In genomic region chr14:76414862-76415780, GRCm38 (mm10) we compare ENCODE assay signal across 8 mouse cellular contexts. TPM values are rescaled to one million over a fixed set of nuclear protein-coding genes. Genes with fewer than 3 reads are reported as not detected.
DNase-seq lines count a peak whose midpoint lies in the region; ATAC-seq and TF ChIP-seq lines count a peak whose summit lies in the region.

Tsc22d1 (plus strand) TSS chr14:76414961.

- no peaks in the 10 kb centered on the region for H3K36me3 ChIP-seq in CH12.LX (replicated peaks in 1 of 2; ENCODE audit: control insufficient read depth in 1 of 2, insufficient read depth in 1 of 2, low read length in 1 of 2)
- peaks cover 18% of the 10 kb centered on the region for H3K36me3 ChIP-seq in embryonic facial prominence, embryonic 15.5 days
- H3K36me3 ChIP-seq in liver, embryonic 11.5 days (ENCODE audit: control insufficient read depth, insufficient read depth, low read length), result peaks cover 15% of the 10 kb centered on the region; the same call in 1 of the 2 replicates
- H3K36me3 ChIP-seq in neural tube, embryonic 14.5 days (ENCODE audit: control insufficient read depth, insufficient read depth, low read length), result peaks cover 11% of the 10 kb centered on the region

- H3K27me3 ChIP-seq in CH12.LX (replicated peaks), result no peaks in the 10 kb centered on the region
- H3K27me3 ChIP-seq in embryonic facial prominence, embryonic 15.5 days, result no peaks in the 10 kb centered on the region
- H3K27me3 ChIP-seq in liver, embryonic 11.5 days (replicated peaks; ENCODE audit: control insufficient read depth, insufficient read depth, low read length), result 0 out of 2 replicates have a peak, but pooled peaks cover 2% of the 10 kb centered on the region
- no peaks in the 10 kb centered on the region; the same call in 1 of the 2 replicates for H3K27me3 ChIP-seq in neural tube, embryonic 14.5 days (ENCODE audit: control insufficient read depth, insufficient read depth, low read length)

- under 1% methylated on average over 89 of the region's 128 CpGs for WGBS in embryonic facial prominence, embryonic 15.5 days
- under 1% methylated on average over 99 of the region's 128 CpGs for WGBS in liver, embryonic 11.5 days
- under 1% methylated on average over 54 of the region's 128 CpGs for WGBS in neural tube, embryonic 14.5 days

- no peak for TF ChIP-seq EP300 in CH12.LX (IDR thresholded peaks at IDR 0.05; ENCODE audit: low read length)

- TF ChIP-seq CTCF in CH12.LX (conservative IDR thresholded peaks at IDR 0.05 in 1 of 2, IDR thresholded peaks at IDR 0.05 in 1 of 2; ENCODE audit: low read depth in 2 of 2, low read length in 2 of 2), result no peak

- no peak within 1 kb of the TSS for H3K4me2 ChIP-seq in CH12.LX (ENCODE audit: insufficient read depth, low read depth, poor library complexity, severe bottlenecking)
- H3K4me2 ChIP-seq in embryonic facial prominence, embryonic 15.5 days (replicated peaks), result peak within 1 kb of the TSS; percentile 88
- H3K4me2 ChIP-seq in liver, embryonic 11.5 days, result peak within 1 kb of the TSS; percentile 93
- H3K4me2 ChIP-seq in neural tube, embryonic 14.5 days (ENCODE audit: low read depth, low read length), result peak within 1 kb of the TSS; percentile 94

- no peak for DNase-seq in CH12.LX (ENCODE audit: extremely low read depth)
- peak; percentile 8 for DNase-seq in ZHBTc4 (ENCODE audit: low read depth, low spot score)
- no peak for DNase-seq in heart, adult 8-10 months (ENCODE audit: low spot score)
- DNase-seq in kidney, adult 9 months, result peak; percentile 16
- peak; percentile 54 for DNase-seq in liver, embryonic 11.5 days (ENCODE audit: low spot score)
- no peak for DNase-seq in c-Kit-positive CD71-positive TER-119-positive erythroid progenitor cells, embryonic 14.5 days (ENCODE audit: low spot score)

- TF ChIP-seq RAD21 in CH12.LX (IDR thresholded peaks at IDR 0.05; ENCODE audit: low read depth, low read length), result no peak

- H3K4me3 ChIP-seq in CH12.LX (replicated peaks in 1 of 3; ENCODE audit: low read depth in 2 of 3, low read length in 2 of 3, poor library complexity in 1 of 3), result peak within 1 kb of the TSS in 2 of 3 experiments; percentile 5 to 44
- peak within 1 kb of the TSS; percentile 89 for H3K4me3 ChIP-seq in embryonic facial prominence, embryonic 15.5 days (replicated peaks)
- peak within 1 kb of the TSS; percentile 86 for H3K4me3 ChIP-seq in liver, embryonic 11.5 days (ENCODE audit: low read depth, low read length)
- H3K4me3 ChIP-seq in neural tube, embryonic 14.5 days (ENCODE audit: low read depth, low read length), result peak within 1 kb of the TSS; percentile 95

- H3K79me2 ChIP-seq in CH12.LX (replicated peaks; ENCODE audit: control insufficient read depth, extremely low read depth, insufficient read depth, poor library complexity, severe bottlenecking), result no peaks in the 10 kb centered on the region

- in situ Hi-C loops in CH12.LX (cut with MboI; ENCODE audit: low pct_ligation_motif_present, low pct_unique_long_range_greater_than_20kb, low sequenced_read_pairs), result no loop called here

- dilution Hi-C loops in CH12.LX (cut with MboI; ENCODE audit: extremely low pct_ligation_motif_present, extremely low pct_unique_long_range_greater_than_20kb, low sequenced_read_pairs), result no loop called here

- peaks cover 16% of the 10 kb centered on the region for H3K9me3 ChIP-seq in CH12.LX (replicated peaks; ENCODE audit: low read length)
- no peaks in the 10 kb centered on the region for H3K9me3 ChIP-seq in embryonic facial prominence, embryonic 15.5 days (replicated peaks)
- H3K9me3 ChIP-seq in liver, embryonic 11.5 days (ENCODE audit: control insufficient read depth, low read length), result no peaks in the 10 kb centered on the region
- H3K9me3 ChIP-seq in neural tube, embryonic 14.5 days (ENCODE audit: control insufficient read depth, low read length), result no peaks in the 10 kb centered on the region

- no peak for TF ChIP-seq POLR2A in CH12.LX (IDR thresholded peaks at IDR 0.05; ENCODE audit: low read depth, low read length)

- no peak within 1 kb of the TSS for H3K27ac ChIP-seq in CH12.LX (ENCODE audit: insufficient read depth, low read depth)
- H3K27ac ChIP-seq in embryonic facial prominence, embryonic 15.5 days (replicated peaks), result peak within 1 kb of the TSS; percentile 98
- peak within 1 kb of the TSS; percentile 95 for H3K27ac ChIP-seq in liver, embryonic 11.5 days (ENCODE audit: low read depth, low read length)
- peak within 1 kb of the TSS; percentile 100 for H3K27ac ChIP-seq in neural tube, embryonic 14.5 days (ENCODE audit: low read depth, low read length)

- no peak within 1 kb of the TSS for H3K9ac ChIP-seq in CH12.LX (ENCODE audit: insufficient read depth, low read depth)
- H3K9ac ChIP-seq in embryonic facial prominence, embryonic 15.5 days, result peak within 1 kb of the TSS; percentile 97
- H3K9ac ChIP-seq in liver, embryonic 11.5 days (ENCODE audit: low read depth, low read length), result peak within 1 kb of the TSS; percentile 89
- H3K9ac ChIP-seq in neural tube, embryonic 14.5 days (replicated peaks; ENCODE audit: low read depth, low read length), result peak within 1 kb of the TSS; percentile 98

- no peaks in the 10 kb centered on the region; a peak in 1 of 4 replicates for H3K4me1 ChIP-seq in CH12.LX (ENCODE audit: control insufficient read depth in 1 of 2, insufficient read depth in 2 of 2)
- peaks cover 43% of the 10 kb centered on the region for H3K4me1 ChIP-seq in embryonic facial prominence, embryonic 15.5 days
- peaks cover 21% of the 10 kb centered on the region for H3K4me1 ChIP-seq in liver, embryonic 11.5 days (replicated peaks; ENCODE audit: control insufficient read depth, insufficient read depth, low read length)
- peaks cover 37% of the 10 kb centered on the region for H3K4me1 ChIP-seq in neural tube, embryonic 14.5 days (ENCODE audit: control insufficient read depth, insufficient read depth, low read length)

- ATAC-seq in embryonic facial prominence, embryonic 15.5 days (ENCODE audit: insufficient number of reproducible peaks, low FRiP score, low TSS enrichment, low read depth), result peak; percentile 3; the same call in 1 of the 2 replicates
- peak; percentile 21 for ATAC-seq in liver, embryonic 11.5 days (replicated peaks; ENCODE audit: low FRiP score)
- ATAC-seq in neural tube, embryonic 14.5 days (ENCODE audit: low read depth), result peak; percentile 51

TF ChIP-seq in CH12.LX, 34 proteins besides CTCF, POLR2A, EP300 and RAD21:
- TF ChIP-seq ZC3H11A (IDR thresholded peaks at IDR 0.05; ENCODE audit: low read depth, low read length) (no peak), MAFK (IDR thresholded peaks at IDR 0.05; ENCODE audit: insufficient replicate concordance, low read length) (no peak), USF2 (conservative IDR thresholded peaks at IDR 0.05; ENCODE audit: low read depth, low read length) (no peak), MEF2A (IDR thresholded peaks at IDR 0.05; ENCODE audit: borderline replicate concordance, low read depth, low read length) (no peak), UBTF (IDR thresholded peaks at IDR 0.05; ENCODE audit: low read depth, low read length) (no peak), SIN3A (IDR thresholded peaks at IDR 0.05; ENCODE audit: low read length) (no peak), TCF12 (IDR thresholded peaks at IDR 0.05; ENCODE audit: low read depth, low read length) (no peak), CHD1 (IDR thresholded peaks at IDR 0.05; ENCODE audit: low read depth, low read length) (no peak), MAX (IDR thresholded peaks at IDR 0.05; ENCODE audit: low read length) (no peak), IRF4 (IDR thresholded peaks at IDR 0.05; ENCODE audit: low read depth, low read length) (no peak), POLR2AphosphoS2 (IDR thresholded peaks at IDR 0.05; ENCODE audit: low read depth, low read length) (no peak), GABPA (IDR thresholded peaks at IDR 0.05; ENCODE audit: insufficient replicate concordance, low read depth, low read length) (no peak), MYC (IDR thresholded peaks at IDR 0.05; ENCODE audit: low read depth, low read length) (no peak), USF1 (IDR thresholded peaks at IDR 0.05; ENCODE audit: low read depth, low read length) (no peak)

RNA-seq across cellular contexts. Expression of gene Tsc22d1, which starts in this region (rescaled TPM):
- total RNA-seq in CH12.LX (2012; rRNA removed), result 0.25 TPM in 2 replicates
- 0.89 and 1.3 TPM in 2 replicates for total RNA-seq in CH12.LX (2014; rRNA removed)
- polyA plus RNA-seq in CH12.LX (2012; ENCODE audit: insufficient read length, low read depth), result 0.69 and 0.93 TPM in 2 replicates
- polyA plus RNA-seq in embryonic facial prominence, embryonic 15.5 days (2015; fragmentation: Nextera tagmentation; extraction: Ambion mirVana), result 465 and 514 TPM in 2 replicates
- 100 to 1,000 TPM; 338 to 435 (median 378) TPM for total RNA-seq in heart, adult 8-10 months (2022)
- 296 TPM in 2 replicates for polyA plus RNA-seq in liver, embryonic 11.5 days (2014; fragmentation: Nextera tagmentation; extraction: Ambion mirVana)
- polyA plus RNA-seq in neural tube, embryonic 14.5 days (2014; fragmentation: Nextera tagmentation; extraction: Ambion mirVana), result 885 and 965 TPM in 2 replicates

Comparison
In these comparisons a context has a peak if more than half of its experiments do, and no peak if none do; other contexts are left out.
1. RNA of gene Tsc22d1 (total RNA-seq): 338 to 435 TPM in heart, adult 8-10 months; 0.25 to 1.3 TPM in CH12.LX; every median in the first group is over 100 times any median in the second.
2. RNA of gene Tsc22d1 (polyA plus RNA-seq): 885 to 965 TPM in neural tube, embryonic 14.5 days, 465 to 514 TPM in embryonic facial prominence, embryonic 15.5 days and 296 TPM in liver, embryonic 11.5 days; 0.69 to 0.93 TPM in CH12.LX; every median in the first group is over 100 times any median in the second.
3. DNase-seq: peak in ZHBTc4 (single experiment), kidney, adult 9 months (single experiment) and liver, embryonic 11.5 days (single experiment); none in CH12.LX (single experiment), heart, adult 8-10 months (single experiment) and c-Kit-positive CD71-positive TER-119-positive erythroid progenitor cells, embryonic 14.5 days (single experiment).
4. H3K4me3 ChIP-seq: peak in every context shown above with its lines; median percentile 95 in neural tube, embryonic 14.5 days; 89 in embryonic facial prominence, embryonic 15.5 days; 86 in liver, embryonic 11.5 days; 24 in CH12.LX.
5. Peak in every context shown above with its lines, with median percentiles within 50 percentile points of each other: ATAC-seq.